Mouse (Mus musculus) ES-CJ7 (cell line): ENCODE measurements around the gene Arhgef38.

Source experiments
- DNase-seq: peaks from one replicate; pipeline ENCODE4 v3.0.0; 2011; ENCODE audit warnings: low read depth, low spot score

Arhgef38 gene

GRCm38 (mm10) chr3:133165130-133165529 lies 69.6 kb downstream of the Arhgef38 start:
- no peak for DNase-seq

DNA sequence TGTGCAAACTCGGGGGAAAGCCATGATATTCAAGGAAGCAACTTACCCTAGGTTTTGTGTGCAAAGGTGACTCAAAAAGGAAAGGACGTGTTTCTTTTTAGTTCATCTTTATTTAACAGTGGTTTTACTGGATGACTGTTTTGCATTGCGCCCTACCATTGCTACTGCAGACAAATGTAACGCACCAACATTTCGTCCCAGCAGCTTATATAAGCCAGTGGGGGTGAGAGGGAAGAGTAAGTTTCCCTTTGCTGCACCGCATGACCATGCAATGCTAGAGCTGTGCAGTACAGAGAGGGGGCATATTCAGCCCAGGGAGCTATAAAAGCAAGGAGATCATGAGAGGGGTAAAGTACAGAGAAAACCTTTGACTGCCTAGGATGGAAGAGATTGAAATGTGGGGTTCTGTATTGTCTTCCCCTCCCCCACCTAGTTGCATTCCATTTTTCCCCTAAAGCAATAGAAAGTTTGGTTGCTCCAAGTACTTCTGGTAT lies 70.8 kb downstream of the Arhgef38 start:
- no peak for DNase-seq

- DNase-seq = no peak
These were observed 71.6 kb downstream of the Arhgef38 start for GRCm38 (mm10) chr3:133163174-133163573.

GRCm38 (mm10) chr3:133161407-133161806 lies 73.3 kb downstream of the Arhgef38 start:
- no peak for DNase-seq

- DNase-seq = no peak
These were observed 76.5 kb downstream of the Arhgef38 start for GRCm38 (mm10) chr3:133158260-133158659.

GRCm38 (mm10) chr3:133154683-133155082 lies 80.1 kb downstream of the Arhgef38 start:
- no peak for DNase-seq

GRCm38 (mm10) chr3:133153629-133154028 lies 81.1 kb downstream of the Arhgef38 start:
- no peak for DNase-seq

DNA sequence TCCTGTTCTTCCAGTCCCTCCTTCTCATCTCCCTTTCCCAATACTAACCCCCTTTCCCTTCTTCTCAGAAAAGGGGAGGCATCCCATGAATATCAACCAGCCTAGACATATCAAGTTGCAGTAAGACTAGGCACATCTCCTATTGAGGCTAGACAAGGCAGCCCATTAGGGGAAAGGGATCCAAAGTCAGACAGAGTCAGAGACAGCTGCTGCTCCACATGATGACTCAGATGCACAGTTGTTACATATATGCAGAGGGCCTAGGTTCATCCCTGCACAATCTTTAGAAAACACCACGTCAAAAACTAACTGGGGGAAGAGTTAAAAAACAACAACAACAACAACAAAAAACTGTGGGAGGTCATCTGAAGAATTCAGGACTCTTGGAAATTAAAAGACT lies 81.9 kb downstream of the Arhgef38 start:
- DNase-seq = no peak

GRCm38 (mm10) chr3:133151629-133152028 lies 83.1 kb downstream of the Arhgef38 start:
- no peak for DNase-seq

GRCm38 (mm10) chr3:133144511-133145147 lies 90.1 kb downstream of the Arhgef38 start:
- no peak for DNase-seq

DNA sequence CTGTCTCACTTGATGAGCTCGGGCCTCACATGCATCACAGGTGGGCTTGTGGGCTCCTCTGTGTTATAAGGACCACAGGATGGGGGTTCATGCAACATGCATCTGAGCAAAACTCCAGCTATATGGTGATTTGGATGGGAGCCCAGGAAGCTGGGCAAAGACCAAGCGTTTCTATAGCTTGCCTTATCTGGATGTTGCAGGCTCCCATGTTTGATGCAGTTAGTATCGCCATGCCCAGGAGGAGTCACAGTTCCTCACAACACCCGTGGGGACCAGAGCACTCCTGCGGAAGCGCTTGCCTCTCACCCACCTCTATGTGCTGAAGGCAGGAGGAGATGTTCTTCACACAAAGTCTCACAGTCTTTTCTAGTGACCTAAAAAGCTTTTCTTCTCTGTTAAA lies 92.9 kb downstream of the Arhgef38 start:
- DNase-seq = no peak

DNA sequence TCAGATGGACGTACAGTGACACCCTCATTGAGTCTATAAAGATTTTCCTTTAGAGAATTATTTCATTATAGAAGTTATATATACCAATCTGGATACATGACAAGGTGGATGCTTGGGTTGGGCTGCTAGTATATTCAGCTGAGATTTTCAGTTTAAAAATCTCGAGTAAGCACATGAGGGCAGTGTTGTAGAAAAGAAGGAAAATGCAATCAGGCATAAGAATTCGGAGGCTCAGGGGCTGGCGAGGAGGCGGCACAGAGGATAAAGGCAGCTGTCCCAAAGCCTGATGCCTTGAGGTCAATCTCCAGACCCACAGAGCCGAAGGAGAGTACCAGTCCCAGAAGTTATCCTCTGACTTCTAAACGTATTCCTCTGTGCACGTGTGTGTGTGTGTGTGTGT lies 102.1 kb downstream of the Arhgef38 start:
- DNase-seq = no peak

DNA sequence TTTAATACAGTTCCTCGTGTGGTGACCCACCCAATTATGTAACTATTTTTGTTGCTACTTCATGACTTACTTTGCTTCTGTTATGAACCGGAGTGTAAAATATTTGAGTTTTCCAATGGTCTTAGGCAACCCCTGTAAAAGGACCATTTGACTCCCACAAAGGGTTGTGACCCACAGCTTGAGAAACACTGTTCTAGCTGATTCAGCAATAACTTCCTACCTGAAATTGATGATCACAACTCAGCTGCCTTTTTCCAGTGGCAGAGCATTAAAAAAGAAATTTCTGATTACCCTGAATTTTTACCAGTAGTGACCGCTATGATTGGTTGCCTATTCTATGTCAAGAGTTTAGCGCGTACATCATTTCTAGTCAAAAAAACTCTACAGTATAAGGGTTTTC lies 103.4 kb downstream of the Arhgef38 start:
- no peak for DNase-seq

GRCm38 (mm10) chr3:133113281-133113680 lies 121.5 kb downstream of the Arhgef38 start:
- DNase-seq = no peak

DNA sequence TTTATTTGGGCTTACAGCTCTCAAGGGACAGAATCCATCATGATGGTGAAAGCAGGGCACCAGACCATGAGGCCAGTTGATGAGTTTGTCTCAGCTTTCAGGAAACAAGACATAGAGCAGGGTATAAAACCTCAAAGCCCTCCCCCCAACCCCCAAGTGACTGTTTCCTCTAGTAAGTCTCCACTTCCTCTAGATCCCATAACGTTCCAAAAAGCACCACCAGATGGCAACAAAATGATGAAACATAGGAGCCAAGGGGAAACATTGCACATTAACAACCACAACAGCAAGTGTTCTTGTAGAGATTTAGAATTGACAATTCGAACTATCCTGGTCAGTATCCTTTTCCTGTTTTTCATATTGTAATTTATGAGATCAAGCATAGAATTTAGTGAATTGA lies 123.0 kb downstream of the Arhgef38 start:
- DNase-seq = peak; percentile 57

GRCm38 (mm10) chr3:133109844-133110243 lies 124.9 kb downstream of the Arhgef38 start:
- no peak for DNase-seq

- no peak for DNase-seq
These were observed 126.0 kb downstream of the Arhgef38 start for GRCm38 (mm10) chr3:133108731-133109130.

DNA sequence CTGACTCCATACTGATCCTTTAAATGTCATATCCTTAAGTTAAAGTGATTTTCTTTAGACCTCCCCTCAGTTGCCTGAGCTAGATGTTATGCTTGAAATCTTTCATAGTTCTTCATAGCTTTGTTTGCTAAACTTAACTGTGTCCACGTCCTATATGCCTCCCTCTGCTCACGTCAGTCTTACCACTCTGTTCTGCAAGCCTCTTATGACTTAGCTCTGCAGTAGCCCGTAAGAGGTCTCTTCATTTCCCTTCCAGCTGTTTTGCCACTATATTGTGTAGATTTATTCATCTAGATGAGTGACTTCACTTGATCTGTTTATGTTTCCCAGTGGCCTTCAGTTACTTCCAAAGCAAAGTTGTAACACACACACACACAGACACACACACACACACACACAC lies 130.3 kb downstream of the Arhgef38 start:
- no peak for DNase-seq

DNA sequence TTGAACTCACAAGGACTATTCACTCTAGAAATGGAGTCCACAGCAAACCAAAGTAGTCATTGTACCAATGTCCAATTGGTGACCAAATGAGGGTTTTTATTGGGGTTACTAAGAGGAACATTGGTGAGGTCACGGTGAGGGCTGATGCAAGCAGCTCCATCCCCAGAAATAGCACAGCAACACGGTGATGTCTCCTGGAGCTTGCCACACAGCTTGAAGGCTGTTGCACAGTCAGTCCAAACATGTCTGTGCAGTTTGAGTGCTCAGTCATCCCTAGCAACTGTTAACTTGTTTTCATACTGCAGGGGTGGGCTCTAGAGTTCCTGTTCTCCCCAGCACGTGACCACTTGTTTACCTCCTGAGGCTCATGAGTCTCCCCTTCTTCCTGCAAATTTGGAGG lies 131.0 kb downstream of the Arhgef38 start:
- DNase-seq = no peak

GRCm38 (mm10) chr3:133098909-133099308 lies 135.8 kb downstream of the Arhgef38 start:
- no peak for DNase-seq

- DNase-seq = no peak
These were observed 136.4 kb downstream of the Arhgef38 start for GRCm38 (mm10) chr3:133098336-133098735.

- DNase-seq = no peak
These were observed 136.8 kb downstream of the Arhgef38 start for GRCm38 (mm10) chr3:133097936-133098335.

DNA sequence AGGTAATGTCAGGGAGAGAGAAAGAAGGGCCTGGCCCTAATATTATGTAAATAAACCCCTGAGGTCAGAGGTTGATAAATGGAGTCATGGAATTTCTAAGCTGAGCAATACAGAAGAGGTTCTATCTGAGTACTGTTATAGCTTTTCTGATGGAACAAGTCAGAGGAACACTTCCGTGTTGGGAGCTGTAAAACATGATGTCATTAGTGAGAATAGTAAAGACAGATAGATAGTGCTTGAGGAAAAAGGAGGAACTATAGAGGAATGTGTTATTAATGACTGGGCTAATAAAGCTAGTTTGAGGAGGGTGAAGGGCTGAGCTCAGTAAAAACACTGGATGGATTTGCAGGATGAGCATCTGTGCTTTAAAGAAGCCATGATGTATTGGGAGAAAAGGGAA lies 140.4 kb downstream of the Arhgef38 start:
- no peak for DNase-seq

DNA sequence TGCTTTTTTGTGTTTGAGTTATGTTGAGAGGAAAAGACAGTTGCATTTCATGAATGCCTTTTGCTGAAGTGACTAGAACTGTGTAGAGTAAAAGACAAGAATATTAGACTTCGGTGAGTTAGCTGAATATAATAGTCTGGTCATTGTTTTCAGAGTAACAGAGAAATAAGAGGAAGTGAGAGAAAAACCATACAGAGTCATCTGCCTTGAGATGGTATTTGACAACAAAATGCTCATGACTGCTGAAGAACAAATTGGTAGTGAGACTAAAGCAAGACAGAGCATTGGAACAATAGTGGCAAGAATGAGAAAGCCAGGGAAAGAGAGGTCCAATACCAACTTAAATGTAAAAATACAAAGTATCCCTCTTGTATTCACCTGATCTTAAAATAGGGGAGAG lies 141.8 kb downstream of the Arhgef38 start:
- no peak for DNase-seq
